Mouse (Mus musculus): ENCODE results near the gene Gm10490. TPM values are rescaled to one million over a fixed set of nuclear protein-coding genes. Genes with fewer than 3 reads are reported as not detected.
"Not testable (repeated sequence)": the region's sequence is repeated elsewhere in the genome, so short reads cannot be mapped to it uniquely, and the experiment has no call there.

Gene Gm10490
- total RNA-seq (2014; fragmentation: Nextera tagmentation) (not detected in 2 replicates), total RNA-seq (2017) (not detected in 2 replicates)

GRCm38 (mm10) chrX:7909242-7909641 is at the start of gene Gm10490:
Gene Gm10490, plus strand, starts transcription at chrX:7909542.
- ATAC-seq (replicated peaks; ENCODE audit: low FRiP score, low TSS enrichment, poor library complexity, severe bottlenecking) = not testable (repeated sequence)

- ATAC-seq (replicated peaks; ENCODE audit: low FRiP score, low TSS enrichment, poor library complexity, severe bottlenecking) = no peak
Observed at GRCm38 (mm10) chrX:7863181-7863580, 46.2 kb upstream of the Gm10490 start.

GRCm38 (mm10) chrX:7864551-7864950 is 44.8 kb upstream of the Gm10490 start:
- no peak for ATAC-seq (replicated peaks; ENCODE audit: low FRiP score, low TSS enrichment, poor library complexity, severe bottlenecking)

GRCm38 (mm10) chrX:7865343-7865742 is 44.0 kb upstream of the Gm10490 start:
- no peak for ATAC-seq (replicated peaks; ENCODE audit: low FRiP score, low TSS enrichment, poor library complexity, severe bottlenecking)

- no peak for ATAC-seq (replicated peaks; ENCODE audit: low FRiP score, low TSS enrichment, poor library complexity, severe bottlenecking)
Observed at GRCm38 (mm10) chrX:7865786-7866185, 43.6 kb upstream of the Gm10490 start.

- no peak for ATAC-seq (replicated peaks; ENCODE audit: low FRiP score, low TSS enrichment, poor library complexity, severe bottlenecking)
Observed at GRCm38 (mm10) chrX:7867141-7867540, 42.2 kb upstream of the Gm10490 start.

- ATAC-seq (replicated peaks; ENCODE audit: low FRiP score, low TSS enrichment, poor library complexity, severe bottlenecking) = no peak
Observed at GRCm38 (mm10) chrX:7868506-7868905, 40.8 kb upstream of the Gm10490 start.

- ATAC-seq (replicated peaks; ENCODE audit: low FRiP score, low TSS enrichment, poor library complexity, severe bottlenecking) = no peak
Observed at GRCm38 (mm10) chrX:7869826-7870225, 39.5 kb upstream of the Gm10490 start.

GRCm38 (mm10) chrX:7878007-7878419 is 31.3 kb upstream of the Gm10490 start, which contains the start of gene Pim2:
Gene Pim2, plus strand, starts transcription at chrX:7878262.
- ATAC-seq (replicated peaks; ENCODE audit: low FRiP score, low TSS enrichment, poor library complexity, severe bottlenecking) = peak; percentile 94

GRCm38 (mm10) chrX:7878495-7878894 is 30.8 kb upstream of the Gm10490 start:
- ATAC-seq (replicated peaks; ENCODE audit: low FRiP score, low TSS enrichment, poor library complexity, severe bottlenecking) = no peak

GRCm38 (mm10) chrX:7879819-7880218 is 29.5 kb upstream of the Gm10490 start:
- peak; percentile 41 for ATAC-seq (replicated peaks; ENCODE audit: low FRiP score, low TSS enrichment, poor library complexity, severe bottlenecking)

- ATAC-seq (replicated peaks; ENCODE audit: low FRiP score, low TSS enrichment, poor library complexity, severe bottlenecking) = peak; percentile 91
Observed at GRCm38 (mm10) chrX:7883841-7884567, 25.3 kb upstream of the Gm10490 start, which contains the start of gene Slc35a2. Gene Slc35a2, plus strand, starts transcription at chrX:7884028.

GRCm38 (mm10) chrX:7898211-7898610 is 11.1 kb upstream of the Gm10490 start:
- no peak for ATAC-seq (replicated peaks; ENCODE audit: low FRiP score, low TSS enrichment, poor library complexity, severe bottlenecking)

GRCm38 (mm10) chrX:7898880-7899874 is 10.2 kb upstream of the Gm10490 start, which contains the start of the genes Pqbp1 and Timm17b:
Gene Pqbp1, minus strand, starts transcription at chrX:7899269.
Gene Timm17b, plus strand, starts transcription at chrX:7899357.
- peak; percentile 98 for ATAC-seq (replicated peaks; ENCODE audit: low FRiP score, low TSS enrichment, poor library complexity, severe bottlenecking)

GRCm38 (mm10) chrX:7904441-7904840 is 4.9 kb upstream of the Gm10490 start:
- no peak for ATAC-seq (replicated peaks; ENCODE audit: low FRiP score, low TSS enrichment, poor library complexity, severe bottlenecking)

- ATAC-seq (replicated peaks; ENCODE audit: low FRiP score, low TSS enrichment, poor library complexity, severe bottlenecking) = no peak
Observed at GRCm38 (mm10) chrX:7907735-7908134, 1.6 kb upstream of the Gm10490 start, which contains the start of gene Gm10491. Gene Gm10491, minus strand, starts transcription at chrX:7907835.

- no peak for ATAC-seq (replicated peaks; ENCODE audit: low FRiP score, low TSS enrichment, poor library complexity, severe bottlenecking)
Observed at GRCm38 (mm10) chrX:7910473-7910872, 1.1 kb downstream of the Gm10490 start.

- peak; percentile 82 for ATAC-seq (replicated peaks; ENCODE audit: low FRiP score, low TSS enrichment, poor library complexity, severe bottlenecking)
Observed at GRCm38 (mm10) chrX:7915669-7916068, 6.3 kb downstream of the Gm10490 start.

- ATAC-seq (replicated peaks; ENCODE audit: low FRiP score, low TSS enrichment, poor library complexity, severe bottlenecking) = not testable (repeated sequence)
Observed at GRCm38 (mm10) chrX:7917960-7918359, 8.6 kb downstream of the Gm10490 start.

Measured in megakaryocyte-erythroid progenitor cell, adult 5-6 weeks (primary cell).